In genomic region chr7:126799468-126800268, GRCm38 (mm10) we compare ENCODE assay signal across 7 mouse cellular contexts. TPM values are rescaled to one million over a fixed set of nuclear protein-coding genes. Genes with fewer than 3 reads are reported as not detected.
DNase-seq lines count a peak whose midpoint lies in the region; ATAC-seq and TF ChIP-seq lines count a peak whose summit lies in the region.

No protein-coding gene starts in this region.

- H3K4me3 ChIP-seq in bone marrow macrophage, adult 2 months (ENCODE audit: insufficient read depth, low read length), result peak overlapping the region; percentile 73
- H3K4me3 ChIP-seq in embryonic facial prominence, embryonic 12.5 days, result peak overlapping the region; percentile 85
- peak overlapping the region; percentile 96 for H3K4me3 ChIP-seq in heart, embryonic 13.5 days
- H3K4me3 ChIP-seq in liver, embryonic 11.5 days (ENCODE audit: low read depth, low read length), result peak overlapping the region; percentile 97
- peak overlapping the region; percentile 95 for H3K4me3 ChIP-seq in olfactory bulb, adult 2 months (ENCODE audit: insufficient read depth, low read depth, low read length)

- H3K27me3 ChIP-seq in embryonic facial prominence, embryonic 12.5 days, result no peaks in the 10 kb centered on the region
- no peaks in the 10 kb centered on the region for H3K27me3 ChIP-seq in heart, embryonic 13.5 days (replicated peaks)
- no peaks in the 10 kb centered on the region for H3K27me3 ChIP-seq in liver, embryonic 11.5 days (replicated peaks; ENCODE audit: control insufficient read depth, insufficient read depth, low read length)

- H3K9me3 ChIP-seq in embryonic facial prominence, embryonic 12.5 days, result no peaks in the 10 kb centered on the region
- no peaks in the 10 kb centered on the region for H3K9me3 ChIP-seq in heart, embryonic 13.5 days
- H3K9me3 ChIP-seq in liver, embryonic 11.5 days (ENCODE audit: control insufficient read depth, low read length), result no peaks in the 10 kb centered on the region

- no peak for TF ChIP-seq CTCF in bone marrow macrophage, adult 2 months (IDR thresholded peaks at IDR 0.05; ENCODE audit: low read depth, low read length)
- no peak for TF ChIP-seq CTCF in olfactory bulb, adult 2 months (IDR thresholded peaks at IDR 0.05; ENCODE audit: insufficient read depth, low read depth, low read length)

- peak overlapping the region; percentile 84 for H3K4me2 ChIP-seq in embryonic facial prominence, embryonic 12.5 days (replicated peaks)
- peak overlapping the region; percentile 79 for H3K4me2 ChIP-seq in heart, embryonic 13.5 days
- H3K4me2 ChIP-seq in liver, embryonic 11.5 days, result peak overlapping the region; percentile 82

- H3K27ac ChIP-seq in bone marrow macrophage, adult 2 months (ENCODE audit: insufficient read depth, low read depth, low read length), result peak overlapping the region; percentile 89
- peak overlapping the region; percentile 95 for H3K27ac ChIP-seq in embryonic facial prominence, embryonic 12.5 days
- peak overlapping the region; percentile 100 for H3K27ac ChIP-seq in heart, embryonic 13.5 days (replicated peaks)
- H3K27ac ChIP-seq in liver, embryonic 11.5 days (ENCODE audit: low read depth, low read length), result peak overlapping the region; percentile 95
- H3K27ac ChIP-seq in olfactory bulb, adult 2 months (ENCODE audit: insufficient read depth, low read depth, low read length), result peak overlapping the region; percentile 92

- under 1% methylated on average over 36 of the region's 38 CpGs for WGBS in embryonic facial prominence, embryonic 12.5 days
- WGBS in heart, embryonic 13.5 days, result under 1% methylated on average over 38 of the region's 38 CpGs
- 2% methylated on average over 38 of the region's 38 CpGs for WGBS in liver, embryonic 11.5 days
- WGBS in olfactory bulb, adult 2 months, result 2% methylated on average over 38 of the region's 38 CpGs

- H3K36me3 ChIP-seq in embryonic facial prominence, embryonic 12.5 days, result peaks cover 30% of the 10 kb centered on the region
- peaks cover 43% of the 10 kb centered on the region for H3K36me3 ChIP-seq in heart, embryonic 13.5 days
- peaks cover 28% of the 10 kb centered on the region for H3K36me3 ChIP-seq in liver, embryonic 11.5 days (ENCODE audit: control insufficient read depth, insufficient read depth, low read length)

- DNase-seq in retina, embryonic 14.5 days (ENCODE audit: low spot score), result peak; percentile 89
- no peak for DNase-seq in retina, postnatal 1 day
- peak; percentile 83 for DNase-seq in liver, embryonic 11.5 days (ENCODE audit: low spot score)

- H3K9ac ChIP-seq in embryonic facial prominence, embryonic 12.5 days, result peak overlapping the region; percentile 88
- peak overlapping the region; percentile 93 for H3K9ac ChIP-seq in heart, embryonic 13.5 days
- peak overlapping the region; percentile 84 for H3K9ac ChIP-seq in liver, embryonic 11.5 days (ENCODE audit: low read depth, low read length)

- no peak for TF ChIP-seq POLR2A in bone marrow macrophage, adult 2 months (IDR thresholded peaks at IDR 0.05; ENCODE audit: borderline replicate concordance, low read depth, low read length)
- TF ChIP-seq POLR2A in olfactory bulb, adult 2 months (IDR thresholded peaks at IDR 0.05; ENCODE audit: insufficient read depth, low read depth, low read length), result peak; percentile 50; the same call in 1 of the 2 replicates

- ATAC-seq in embryonic facial prominence, embryonic 12.5 days (ENCODE audit: insufficient number of reproducible peaks, insufficient read depth, low FRiP score, low TSS enrichment), result peak; percentile 87
- ATAC-seq in heart, embryonic 13.5 days (ENCODE audit: extremely low read depth, insufficient number of reproducible peaks, low FRiP score, low TSS enrichment), result peak; percentile 84; the same call in 1 of the 2 replicates
- ATAC-seq in liver, embryonic 11.5 days (replicated peaks; ENCODE audit: low FRiP score), result peak; percentile 76

- peaks cover 43% of the 10 kb centered on the region for H3K4me1 ChIP-seq in bone marrow macrophage, adult 2 months (ENCODE audit: control insufficient read depth, insufficient read depth, low read length)
- H3K4me1 ChIP-seq in embryonic facial prominence, embryonic 12.5 days, result peaks cover 30% of the 10 kb centered on the region
- peaks cover 52% of the 10 kb centered on the region for H3K4me1 ChIP-seq in heart, embryonic 13.5 days
- peaks cover 44% of the 10 kb centered on the region for H3K4me1 ChIP-seq in liver, embryonic 11.5 days (replicated peaks; ENCODE audit: control insufficient read depth, insufficient read depth, low read length)
- peaks cover 27% of the 10 kb centered on the region for H3K4me1 ChIP-seq in olfactory bulb, adult 2 months (ENCODE audit: control insufficient read depth, insufficient read depth, low read length)

RNA-seq across cellular contexts. Expression of gene Fam57b, which starts 2.2 kb away (rescaled TPM):
- polyA plus RNA-seq in bone marrow macrophage, adult 2 months (2012; ENCODE audit: insufficient read depth, insufficient read length, missing spikeins), result 0.74 and 0.85 TPM in 2 replicates
- 1.2 and 2.0 TPM in 2 replicates for polyA plus RNA-seq in embryonic facial prominence, embryonic 12.5 days (2016; fragmentation: Nextera tagmentation; extraction: Ambion mirVana)
- 0.29 and 0.32 TPM in 2 replicates for polyA plus RNA-seq in heart, embryonic 13.5 days (2015; fragmentation: Nextera tagmentation; extraction: Ambion mirVana)
- polyA plus RNA-seq in liver, embryonic 11.5 days (2014; fragmentation: Nextera tagmentation; extraction: Ambion mirVana), result 0.21 TPM in 1 of 2 replicates, not detected in the other
- polyA plus RNA-seq in olfactory bulb, adult 2 months (2012; ENCODE audit: insufficient read depth, insufficient read length, low replicate concordance, missing spikeins), result not detected in 2 replicates

RNA-seq across cellular contexts. Expression of gene Ppp4c, which starts 7.4 kb away (rescaled TPM):
- polyA plus RNA-seq in bone marrow macrophage, adult 2 months (2012; ENCODE audit: insufficient read depth, insufficient read length, missing spikeins), result 153 and 164 TPM in 2 replicates
- 362 and 385 TPM in 2 replicates for polyA plus RNA-seq in embryonic facial prominence, embryonic 12.5 days (2016; fragmentation: Nextera tagmentation; extraction: Ambion mirVana)
- polyA plus RNA-seq in heart, embryonic 13.5 days (2015; fragmentation: Nextera tagmentation; extraction: Ambion mirVana), result 151 and 166 TPM in 2 replicates
- polyA plus RNA-seq in liver, embryonic 11.5 days (2014; fragmentation: Nextera tagmentation; extraction: Ambion mirVana), result 266 and 269 TPM in 2 replicates
- not detected in 2 replicates for polyA plus RNA-seq in olfactory bulb, adult 2 months (2012; ENCODE audit: insufficient read depth, insufficient read length, low replicate concordance, missing spikeins)

RNA-seq across cellular contexts. Expression of gene Tbx6, which starts 18.4 kb away (rescaled TPM):
- polyA plus RNA-seq in bone marrow macrophage, adult 2 months (2012; ENCODE audit: insufficient read depth, insufficient read length, missing spikeins), result 1.9 and 2.8 TPM in 2 replicates
- 0.61 and 0.85 TPM in 2 replicates for polyA plus RNA-seq in embryonic facial prominence, embryonic 12.5 days (2016; fragmentation: Nextera tagmentation; extraction: Ambion mirVana)
- polyA plus RNA-seq in heart, embryonic 13.5 days (2015; fragmentation: Nextera tagmentation; extraction: Ambion mirVana), result 0.32 and 0.33 TPM in 2 replicates
- polyA plus RNA-seq in liver, embryonic 11.5 days (2014; fragmentation: Nextera tagmentation; extraction: Ambion mirVana), result 0.22 and 0.55 TPM in 2 replicates
- polyA plus RNA-seq in olfactory bulb, adult 2 months (2012; ENCODE audit: insufficient read depth, insufficient read length, low replicate concordance, missing spikeins), result not detected in 2 replicates

RNA-seq across cellular contexts. Expression of gene Ypel3, which starts 22.9 kb away (rescaled TPM):
- 392 and 412 TPM in 2 replicates for polyA plus RNA-seq in bone marrow macrophage, adult 2 months (2012; ENCODE audit: insufficient read depth, insufficient read length, missing spikeins)
- 118 and 119 TPM in 2 replicates for polyA plus RNA-seq in embryonic facial prominence, embryonic 12.5 days (2016; fragmentation: Nextera tagmentation; extraction: Ambion mirVana)
- 79.1 and 86.2 TPM in 2 replicates for polyA plus RNA-seq in heart, embryonic 13.5 days (2015; fragmentation: Nextera tagmentation; extraction: Ambion mirVana)
- polyA plus RNA-seq in liver, embryonic 11.5 days (2014; fragmentation: Nextera tagmentation; extraction: Ambion mirVana), result 49.1 and 52.2 TPM in 2 replicates
- polyA plus RNA-seq in olfactory bulb, adult 2 months (2012; ENCODE audit: insufficient read depth, insufficient read length, low replicate concordance, missing spikeins), result not detected in 2 replicates

RNA-seq across cellular contexts. Expression of gene 4930451I11Rik, which starts 31.8 kb away (rescaled TPM):
- not detected in 2 replicates for polyA plus RNA-seq in bone marrow macrophage, adult 2 months (2012; ENCODE audit: insufficient read depth, insufficient read length, missing spikeins)
- polyA plus RNA-seq in embryonic facial prominence, embryonic 12.5 days (2016; fragmentation: Nextera tagmentation; extraction: Ambion mirVana), result not detected in 2 replicates
- polyA plus RNA-seq in heart, embryonic 13.5 days (2015; fragmentation: Nextera tagmentation; extraction: Ambion mirVana), result not detected in 2 replicates
- not detected in 2 replicates for polyA plus RNA-seq in liver, embryonic 11.5 days (2014; fragmentation: Nextera tagmentation; extraction: Ambion mirVana)
- polyA plus RNA-seq in olfactory bulb, adult 2 months (2012; ENCODE audit: insufficient read depth, insufficient read length, low replicate concordance, missing spikeins), result not detected in 2 replicates
